Mouse (Mus musculus) adrenal gland, postnatal 36 days (tissue): ENCODE measurements around the gene Rab11fip5. TPM values are rescaled to one million over a fixed set of nuclear protein-coding genes. Genes with fewer than 3 reads are reported as not detected.

Experiments used
- DNase-seq, 2 experiments: peaks; one replicate each; pipeline ENCODE4 v3.0.0; 2021; ENCODE audit warnings: mixed read lengths in 1 of 2
- total RNA-seq, 2 experiments: library from RNA; stranded (reverse); gene quantifications; 2 replicates each; pipeline ENCODE4 v1.2.3; 2021

The Rab11fip5 gene
- total RNA-seq, 2 experiments from 2014 or later: 32.6 to 35.8 TPM

GRCm38 (mm10) chr6:85373066-85373860, 1.2 kb downstream of the Rab11fip5 start:
- DNase-seq: no peak

DNA sequence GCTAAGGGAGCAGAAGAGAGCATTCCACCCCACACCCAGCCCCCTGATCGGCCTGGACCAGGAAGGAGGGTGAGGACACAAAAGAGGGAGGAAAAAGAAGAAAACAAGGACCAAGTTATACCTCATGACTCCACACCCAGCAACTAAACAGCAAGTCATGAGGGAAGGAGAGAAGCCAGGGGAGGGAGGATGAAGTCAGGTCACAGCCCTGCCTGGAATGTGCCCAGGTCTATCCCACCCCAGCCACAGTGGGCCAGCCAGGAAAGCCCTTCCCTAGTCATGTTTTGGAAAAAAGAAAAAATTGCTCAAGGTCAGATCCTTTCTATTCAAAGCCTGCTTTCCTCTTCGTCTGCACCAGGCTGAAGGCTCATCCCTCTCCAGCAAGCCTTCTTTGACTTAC, 1.9 kb downstream of the Rab11fip5 start:
- peak in 1 of 2 experiments; percentile 34 for DNase-seq

GRCm38 (mm10) chr6:85371859-85372405, 2.5 kb downstream of the Rab11fip5 start:
- no peak for DNase-seq

GRCm38 (mm10) chr6:85370666-85371430, 3.6 kb downstream of the Rab11fip5 start:
- no peak for DNase-seq

DNA sequence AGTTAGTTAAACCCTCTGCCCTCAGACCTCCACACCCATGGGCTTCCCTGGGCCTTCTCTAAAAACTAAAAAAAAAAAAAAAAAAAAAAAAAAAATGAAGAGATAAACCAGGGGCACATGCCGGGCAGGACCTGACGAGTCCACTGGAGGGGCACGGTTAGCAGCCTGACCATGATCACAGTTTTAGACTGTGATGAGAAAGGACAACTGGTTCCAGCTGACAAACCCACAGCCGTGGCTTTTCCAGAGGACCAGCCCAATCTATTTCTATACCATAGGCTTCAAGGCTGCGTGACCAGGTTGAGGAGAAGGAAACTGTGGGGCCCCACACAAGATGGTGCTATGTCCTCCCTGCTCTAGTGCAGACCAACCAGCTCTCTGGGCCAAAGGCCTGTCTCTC, 4.4 kb downstream of the Rab11fip5 start:
- no peak for DNase-seq

DNA sequence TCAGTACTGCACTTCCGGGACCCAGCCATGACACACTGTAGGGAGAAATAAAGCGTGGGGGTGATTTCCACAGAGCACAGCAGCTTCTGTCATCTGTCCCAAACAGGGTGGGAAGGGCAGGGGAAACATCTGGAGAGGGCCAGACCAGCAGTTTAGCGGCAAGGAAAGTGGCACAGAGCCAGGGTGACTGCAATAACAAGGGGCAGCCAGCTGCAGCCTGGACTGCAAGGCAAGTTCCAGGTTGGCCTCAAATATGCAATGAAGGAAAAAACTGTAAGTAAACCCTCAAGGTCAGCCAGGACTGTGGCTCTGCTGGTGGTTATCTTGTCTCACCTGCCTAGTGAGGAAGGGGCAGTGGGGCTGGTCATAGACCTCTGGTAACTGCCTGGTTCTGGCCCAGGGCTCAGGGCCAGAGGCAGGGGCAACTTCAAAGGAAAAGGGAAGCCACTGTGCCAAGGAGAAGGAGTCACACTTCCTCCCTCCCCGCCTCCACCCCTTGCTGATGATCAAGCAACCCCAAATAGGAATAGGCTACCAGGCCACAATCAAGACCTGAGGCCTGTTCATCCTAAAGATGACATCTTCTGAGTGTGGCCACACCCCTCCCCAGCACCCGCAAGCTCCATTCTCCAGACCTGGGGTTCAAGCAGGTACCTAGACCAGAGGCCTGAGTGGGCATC, 5.1 kb downstream of the Rab11fip5 start:
- peak; percentile 69 to 81 for DNase-seq

- DNase-seq: peak in 1 of 2 experiments; percentile 44
Observed at GRCm38 (mm10) chr6:85368722-85369121, 5.7 kb downstream of the Rab11fip5 start.

- no peak for DNase-seq
Observed at GRCm38 (mm10) chr6:85368166-85368565, 6.3 kb downstream of the Rab11fip5 start.

GRCm38 (mm10) chr6:85366387-85366786, 8.0 kb downstream of the Rab11fip5 start:
- DNase-seq: peak; percentile 56 to 66

GRCm38 (mm10) chr6:85364439-85364838, 10.0 kb downstream of the Rab11fip5 start:
- DNase-seq: no peak

GRCm38 (mm10) chr6:85363906-85364260, 10.6 kb downstream of the Rab11fip5 start:
- DNase-seq: peak; percentile 43 to 57

DNA sequence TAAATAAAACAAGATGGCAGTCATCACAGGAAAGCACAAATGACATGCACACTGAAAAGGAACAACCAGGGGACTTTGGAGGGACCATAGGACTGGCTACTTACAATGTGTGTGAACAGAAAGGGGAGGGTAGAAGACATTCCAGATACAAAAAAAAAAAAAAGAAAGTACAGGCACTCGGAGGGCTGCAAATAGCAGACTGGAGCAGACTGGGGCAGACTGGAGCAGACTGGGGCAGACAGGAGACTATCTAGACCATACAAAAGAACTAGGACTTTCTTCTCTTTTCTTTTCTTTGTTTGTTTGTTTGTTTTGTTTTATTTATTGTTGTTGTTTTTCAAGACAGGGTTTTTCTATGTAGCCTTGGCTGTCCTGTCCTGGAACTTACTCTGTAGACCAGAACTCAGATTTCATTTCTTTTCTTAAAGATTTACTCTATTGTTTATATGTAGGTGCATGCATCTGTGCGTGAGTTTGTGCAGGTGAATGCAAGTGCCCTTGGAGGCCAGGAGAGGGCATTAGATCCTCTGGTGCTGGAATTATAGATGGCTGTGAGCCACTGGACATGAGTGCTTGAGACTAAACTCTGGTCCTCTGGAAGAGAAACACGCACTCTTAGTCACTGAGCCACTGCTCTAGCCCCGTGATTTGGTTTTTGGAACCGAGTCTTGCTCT, 11.1 kb downstream of the Rab11fip5 start:
- DNase-seq: no peak

DNA sequence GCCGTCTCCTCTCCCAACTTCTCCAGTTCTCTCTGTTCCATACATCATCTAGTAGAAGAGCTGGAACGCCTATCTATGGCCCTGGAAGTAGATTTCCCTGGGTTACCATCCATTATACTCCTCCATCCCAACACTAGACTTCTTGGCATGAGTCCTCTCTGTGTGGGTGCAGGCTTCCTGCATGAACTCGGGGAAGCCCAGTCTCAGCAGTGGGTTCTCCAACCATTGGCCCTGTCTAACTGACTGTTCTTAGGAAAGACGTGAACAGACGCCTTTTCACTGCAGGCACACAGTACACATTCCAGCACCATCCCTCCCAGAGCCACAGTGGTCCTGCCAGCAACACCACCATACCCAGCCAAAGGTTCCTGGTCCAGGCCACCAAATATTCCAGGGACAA, 11.8 kb downstream of the Rab11fip5 start:
- no peak for DNase-seq

DNA sequence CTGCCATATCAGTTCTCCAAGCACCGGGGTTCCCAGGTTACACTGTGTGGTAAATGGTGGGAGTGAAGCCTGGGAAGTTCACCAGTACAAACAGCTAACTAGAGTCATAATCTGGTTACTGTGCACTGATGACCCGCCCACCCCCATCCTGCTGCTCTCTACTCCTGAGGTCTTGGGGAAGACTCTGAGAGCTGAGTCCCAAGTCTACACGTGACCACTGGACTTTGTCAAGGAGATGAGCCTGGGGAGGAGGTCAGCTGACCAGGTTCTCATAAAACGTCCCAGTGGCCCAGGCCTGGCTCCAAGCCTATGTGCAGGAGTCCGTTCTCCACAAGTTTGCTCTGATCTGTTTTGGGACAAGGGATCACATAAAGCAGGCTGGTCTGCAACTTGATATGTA, 14.1 kb downstream of the Rab11fip5 start:
- no peak for DNase-seq

DNA sequence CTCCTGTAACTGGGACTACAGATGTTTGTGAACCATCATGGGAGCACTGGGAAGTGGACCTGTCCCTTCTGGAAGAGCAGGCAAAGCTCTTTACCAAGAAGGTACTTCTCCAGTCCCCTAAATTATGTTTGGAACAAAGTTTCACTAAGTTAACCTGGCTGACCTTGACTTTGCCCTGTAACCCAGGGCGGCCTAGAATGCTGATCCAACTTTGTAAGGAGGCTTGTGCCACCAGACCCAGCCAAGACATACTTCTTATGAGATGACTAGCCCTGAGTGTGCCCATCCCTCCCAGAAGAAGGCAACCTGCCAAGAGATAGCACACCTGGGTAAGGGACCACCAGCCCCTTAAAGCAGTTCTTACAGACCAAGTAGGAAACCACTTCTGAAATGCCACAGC, 15.6 kb downstream of the Rab11fip5 start:
- DNase-seq: no peak

DNA sequence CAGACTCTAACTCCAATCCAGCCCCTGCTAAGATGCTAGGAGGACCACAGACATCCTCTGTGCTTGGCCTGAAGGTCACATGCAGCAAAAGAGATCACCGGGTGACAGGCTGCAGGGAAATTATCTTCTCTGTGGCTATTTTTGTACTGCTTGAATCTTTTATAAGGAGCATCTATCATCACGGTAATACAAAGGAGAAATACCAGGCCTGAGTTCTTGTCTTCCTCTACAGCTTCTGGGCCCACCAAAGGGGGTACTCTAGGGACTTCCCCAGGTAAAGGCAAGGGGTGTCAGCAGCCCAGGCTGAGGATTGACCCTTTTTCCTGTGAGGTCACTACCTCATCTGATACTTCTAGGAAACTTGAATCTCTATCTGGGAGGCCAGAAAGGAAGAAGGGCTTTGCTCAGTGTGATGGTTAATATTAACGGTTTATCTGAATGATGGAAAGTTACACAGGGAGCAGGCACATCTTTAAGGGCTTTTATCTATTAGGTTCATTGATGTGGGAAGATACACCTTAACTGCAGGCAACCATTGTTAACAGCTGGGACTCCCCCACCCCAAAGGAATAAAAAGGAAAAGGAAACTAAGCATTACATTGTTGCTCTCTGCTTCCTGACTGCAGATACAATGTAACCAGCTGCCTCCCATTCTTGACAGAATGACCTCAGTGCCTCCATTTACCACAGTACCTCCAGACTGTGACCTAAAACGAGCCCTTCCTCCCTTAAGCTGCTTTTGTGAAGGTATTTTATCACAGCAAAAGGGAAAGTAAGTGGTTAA, 17.6 kb downstream of the Rab11fip5 start:
- no peak for DNase-seq

- DNase-seq: no peak
Observed at GRCm38 (mm10) chr6:85355753-85356152, 18.7 kb downstream of the Rab11fip5 start.

DNA sequence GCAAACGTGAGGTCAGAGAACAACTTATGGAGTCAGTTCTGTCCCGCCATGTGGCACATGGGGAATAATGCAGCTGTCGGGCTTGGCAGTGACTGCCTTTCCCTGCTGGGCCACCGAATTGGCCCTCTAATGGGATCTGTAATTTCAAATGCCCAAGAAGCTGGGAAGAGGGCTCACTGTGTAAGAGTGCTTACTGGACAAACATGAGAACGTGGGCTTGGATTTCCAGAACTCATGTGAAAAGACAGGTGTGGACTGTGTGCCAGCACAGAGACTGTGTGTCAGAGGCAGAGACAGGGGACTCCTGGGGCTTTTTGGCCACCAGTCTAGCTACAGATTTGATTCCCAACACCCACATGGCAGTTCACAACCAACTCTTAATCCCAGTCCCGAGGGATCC, 19.7 kb downstream of the Rab11fip5 start:
- no peak for DNase-seq

GRCm38 (mm10) chr6:85353706-85354105, 20.7 kb downstream of the Rab11fip5 start:
- DNase-seq: no peak

DNA sequence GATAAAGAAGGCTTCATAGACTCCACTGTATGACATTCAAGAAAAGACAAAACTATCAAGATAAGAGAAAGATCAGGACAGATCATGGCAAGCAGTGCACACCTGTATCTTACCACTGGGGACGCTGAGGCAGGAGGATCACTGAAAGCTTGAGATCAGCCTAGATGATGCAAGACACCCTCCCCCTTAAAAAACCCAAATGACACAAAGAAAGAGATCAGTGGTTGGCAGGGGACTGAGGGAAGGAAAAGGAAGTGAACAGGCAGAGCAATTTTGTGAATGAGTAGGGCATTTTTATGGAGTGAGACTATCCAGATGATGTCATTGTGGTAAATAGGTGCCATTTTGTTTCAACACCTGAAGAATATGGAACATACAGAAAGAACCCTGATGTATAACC, 24.3 kb downstream of the Rab11fip5 start:
- no peak for DNase-seq

- peak; percentile 86 to 87 for DNase-seq
Observed at GRCm38 (mm10) chr6:85349246-85349645, 25.2 kb downstream of the Rab11fip5 start.
